Mouse (Mus musculus) hindbrain, embryonic 11.5 days (tissue): ENCODE results near the gene Pxdn. TPM values are rescaled to one million over a fixed set of nuclear protein-coding genes. Genes with fewer than 3 reads are reported as not detected.

ENCODE experiments used
- ATAC-seq: fragments of 200-750 bp; cut with Nextera tagmentation; 2 replicates; pipeline ENCODE4 v1.8.0; 2017; ENCODE audit warnings: mild to moderate bottlenecking, moderate TSS enrichment, moderate library complexity; ENCODE audit not compliant: low FRiP score
- DNase-seq: peaks from one replicate; pipeline ENCODE4 v3.0.0-alpha.2; 2015; ENCODE audit warnings: low spot score
- H3K27ac ChIP-seq: fragments of 300-500 bp; sonication (generic); 2 replicates; pipeline ENCODE4 v1.5.1; 2014; ENCODE audit warnings: mild to moderate bottlenecking, low read depth, low read length
- H3K27me3 ChIP-seq: fragments of 300-500 bp; sonication (generic); 2 replicates; pipeline ENCODE4 v1.6.1; 2014; ENCODE audit warnings: mild to moderate bottlenecking, low read length, moderate library complexity, mixed read lengths; ENCODE audit not compliant: control insufficient read depth, insufficient read depth
- H3K36me3 ChIP-seq: fragments of 300-500 bp; sonication (generic); 2 replicates; pipeline ENCODE4 v1.6.1; 2014; ENCODE audit warnings: mild to moderate bottlenecking, low read length, moderate library complexity, mixed read lengths; ENCODE audit not compliant: control insufficient read depth, insufficient read depth
- H3K4me1 ChIP-seq: fragments of 300-500 bp; sonication (generic); replicated peaks from 2 replicates; pipeline ENCODE4 v1.6.1; 2014; ENCODE audit warnings: low read length, mixed read lengths; ENCODE audit not compliant: control insufficient read depth, insufficient read depth
- H3K4me2 ChIP-seq: fragments of 300-500 bp; sonication (generic); replicated peaks from 2 replicates; pipeline ENCODE4 v1.6.1; 2014; ENCODE audit warnings: mild to moderate bottlenecking, low read depth, low read length
- H3K4me3 ChIP-seq: fragments of 300-500 bp; sonication (generic); 2 replicates; pipeline ENCODE4 v1.5.1; 2014; ENCODE audit warnings: low read depth, low read length
- H3K9ac ChIP-seq: fragments of 300-500 bp; sonication (generic); 2 replicates; pipeline ENCODE4 v1.6.1; 2014; ENCODE audit warnings: low read depth, low read length
- H3K9me3 ChIP-seq: fragments of 300-500 bp; sonication (generic); 2 replicates; pipeline ENCODE4 v1.6.1; 2016; ENCODE audit warnings: low read length; ENCODE audit not compliant: control insufficient read depth
- WGBS: fragments of 180-500 bp; shearing (Covaris S2); extraction: QIAGEN DNeasy Blood & Tissue Kit; methylation state at CpG from one replicate; pipeline ENCODE4 v1.1.7; 2014; 5-methylcytosine and 5-hydroxymethylcytosine counted together
- polyA plus RNA-seq: library from polyadenylated mRNA; unstranded; fragments of >200 nt; fragmentation: Nextera tagmentation; extraction: Ambion mirVana; gene quantifications from 2 replicates; pipeline ENCODE4 v1.2.1, GENCODE M21; 2014

Gene Pxdn
- polyA plus RNA-seq, 1 experiment from 2014 or later: 50.4 TPM

GRCm38 (mm10) chr12:29944650-29945049 is 7.2 kb downstream of the Pxdn start:
- no peak overlapping the region for H3K27ac ChIP-seq
- no peaks in the 10 kb centered on the region for H3K9me3 ChIP-seq
- no peak overlapping the region for H3K9ac ChIP-seq
- no peak overlapping the region for H3K4me3 ChIP-seq
- H3K4me1 ChIP-seq: no peaks in the 10 kb centered on the region; the same call in 1 of the 2 replicates
- no peaks in the 10 kb centered on the region for H3K27me3 ChIP-seq
- H3K36me3 ChIP-seq: no peaks in the 10 kb centered on the region
- no peak for DNase-seq
- H3K4me2 ChIP-seq: no peak overlapping the region
- 84% methylated on average over 3 of the region's 3 CpGs for whole genome bisulfite sequencing
- no peak for ATAC-seq

- ATAC-seq: no peak
- Histone ChIP-seq H3K9me3 (no peaks in the 10 kb centered on the region), H3K4me3 (no peak overlapping the region), H3K4me2 (no peak overlapping the region), H3K27ac (no peak overlapping the region), H3K4me1 (no peaks in the 10 kb centered on the region), H3K27me3 (no peaks in the 10 kb centered on the region), H3K9ac (no peak overlapping the region), H3K36me3 (no peaks in the 10 kb centered on the region)
- 87% methylated on average over 6 of the region's 6 CpGs for WGBS
- no peak for DNase-seq
Measured at GRCm38 (mm10) chr12:29945182-29945743, 7.9 kb downstream of the Pxdn start.

- WGBS: 54% methylated on average over 6 of the region's 6 CpGs
- H3K27ac ChIP-seq: no peak overlapping the region
- H3K9ac ChIP-seq: no peak overlapping the region
Measured at GRCm38 (mm10) chr12:29951043-29951442, 13.6 kb downstream of the Pxdn start.

GRCm38 (mm10) chr12:29951485-29951884 is 14.1 kb downstream of the Pxdn start:
- no peaks in the 10 kb centered on the region for H3K27me3 ChIP-seq
- no peak overlapping the region for H3K4me3 ChIP-seq
- no peak for ATAC-seq
- H3K27ac ChIP-seq: no peak overlapping the region
- no peak for DNase-seq
- H3K36me3 ChIP-seq: no peaks in the 10 kb centered on the region
- no peak overlapping the region for H3K9ac ChIP-seq
- WGBS: 89% methylated on average over 5 of the region's 5 CpGs
- no peak overlapping the region for H3K4me2 ChIP-seq
- H3K4me1 ChIP-seq: peaks cover 6% of the 10 kb centered on the region; the same call in 1 of the 2 replicates
- H3K9me3 ChIP-seq: no peaks in the 10 kb centered on the region

More at GRCm38 (mm10) chr12:29951043-29951442, 13.6 kb downstream of the Pxdn start:
- no peaks in the 10 kb centered on the region for H3K9me3 ChIP-seq
- peaks cover 6% of the 10 kb centered on the region; the same call in 1 of the 2 replicates for H3K4me1 ChIP-seq
- no peak for ATAC-seq
- H3K4me2 ChIP-seq: no peak overlapping the region
- H3K4me3 ChIP-seq: no peak overlapping the region
- no peaks in the 10 kb centered on the region for H3K36me3 ChIP-seq
- no peaks in the 10 kb centered on the region for H3K27me3 ChIP-seq
- DNase-seq: peak; percentile 20

GRCm38 (mm10) chr12:29952102-29952501 is 14.7 kb downstream of the Pxdn start:
- DNase-seq (no peak), ATAC-seq (no peak)
- Histone ChIP-seq H3K27me3 (no peaks in the 10 kb centered on the region), H3K36me3 (no peaks in the 10 kb centered on the region), H3K4me1 (peaks cover 8% of the 10 kb centered on the region; the same call in 1 of the 2 replicates), H3K27ac (no peak overlapping the region), H3K9me3 (no peaks in the 10 kb centered on the region), H3K4me3 (no peak overlapping the region), H3K9ac (no peak overlapping the region), H3K4me2 (no peak overlapping the region)
- 88% methylated on average over 6 of the region's 6 CpGs for WGBS

GRCm38 (mm10) chr12:29953999-29954398 is 16.6 kb downstream of the Pxdn start:
- Histone ChIP-seq H3K4me1 (peaks cover 8% of the 10 kb centered on the region; the same call in 1 of the 2 replicates), H3K4me2 (no peak overlapping the region), H3K4me3 (no peak overlapping the region), H3K36me3 (no peaks in the 10 kb centered on the region), H3K27me3 (no peaks in the 10 kb centered on the region), H3K27ac (peak overlapping the region; percentile 62), H3K9me3 (no peaks in the 10 kb centered on the region), H3K9ac (no peak overlapping the region)
- DNase-seq (no peak), ATAC-seq (0 out of 2 replicates have a peak, but pooled peaks have one; percentile 47)
- WGBS: 54% methylated on average over 11 of the region's 11 CpGs

- Histone ChIP-seq H3K4me3 (no peak overlapping the region), H3K27ac (peak overlapping the region; percentile 62), H3K4me2 (no peak overlapping the region), H3K4me1 (peaks cover 8% of the 10 kb centered on the region; the same call in 1 of the 2 replicates), H3K9me3 (no peaks in the 10 kb centered on the region), H3K36me3 (no peaks in the 10 kb centered on the region), H3K27me3 (no peaks in the 10 kb centered on the region), H3K9ac (no peak overlapping the region)
- ATAC-seq (peak; percentile 55; the same call in 1 of the 2 replicates), DNase-seq (peak; percentile 27)
- WGBS: 42% methylated on average over 3 of the region's 3 CpGs
Measured at GRCm38 (mm10) chr12:29954464-29954863, 17.1 kb downstream of the Pxdn start.

GRCm38 (mm10) chr12:29956969-29957368 is 19.6 kb downstream of the Pxdn start:
- Histone ChIP-seq H3K4me1 (peaks cover 8% of the 10 kb centered on the region; the same call in 1 of the 2 replicates), H3K36me3 (no peaks in the 10 kb centered on the region), H3K27me3 (no peaks in the 10 kb centered on the region), H3K4me2 (no peak overlapping the region), H3K27ac (no peak overlapping the region), H3K9ac (no peak overlapping the region), H3K9me3 (no peaks in the 10 kb centered on the region), H3K4me3 (no peak overlapping the region)
- ATAC-seq (no peak), DNase-seq (no peak)
- WGBS: 88% methylated on average over 12 of the region's 12 CpGs

GRCm38 (mm10) chr12:29958637-29959036 is 21.2 kb downstream of the Pxdn start:
- no peak for ATAC-seq
- Histone ChIP-seq H3K27me3 (no peaks in the 10 kb centered on the region), H3K9ac (no peak overlapping the region), H3K9me3 (no peaks in the 10 kb centered on the region), H3K4me1 (peaks cover 8% of the 10 kb centered on the region; the same call in 1 of the 2 replicates), H3K4me2 (no peak overlapping the region), H3K36me3 (no peaks in the 10 kb centered on the region), H3K27ac (no peak overlapping the region), H3K4me3 (no peak overlapping the region)
- DNase-seq: no peak
- 87% methylated on average over 5 of the region's 5 CpGs for WGBS
